Mouse (Mus musculus) hindbrain, postnatal 0 days (tissue): ENCODE measurements around the gene Cnmd. TPM values are rescaled to one million over a fixed set of nuclear protein-coding genes. Genes with fewer than 3 reads are reported as not detected.

Experiments used
- ATAC-seq: fragments of 200-750 bp; cut with Nextera tagmentation; 2 replicates; pipeline ENCODE4 v1.8.0; 2017; ENCODE audit warnings: mild to moderate bottlenecking, moderate TSS enrichment, moderate library complexity
- DNase-seq: peaks from one replicate; pipeline ENCODE4 v3.0.0-alpha.2; 2015; ENCODE audit warnings: low spot score
- H3K27ac ChIP-seq: fragments of 300-500 bp; sonication (generic); 2 replicates; pipeline ENCODE4 v1.5.1; 2014; ENCODE audit warnings: mild to moderate bottlenecking
- H3K27me3 ChIP-seq: fragments of 300-500 bp; sonication (generic); 2 replicates; pipeline ENCODE4 v1.6.1; 2014; ENCODE audit warnings: low read length, mixed read lengths; ENCODE audit not compliant: insufficient read depth
- H3K36me3 ChIP-seq: fragments of 300-500 bp; sonication (generic); 2 replicates; pipeline ENCODE4 v1.6.1; 2014; ENCODE audit warnings: low read length, mixed read lengths; ENCODE audit not compliant: insufficient read depth
- H3K4me1 ChIP-seq: fragments of 300-500 bp; sonication (generic); 2 replicates; pipeline ENCODE4 v1.6.1; 2014; ENCODE audit warnings: antibody characterized with exemption, low read length, mixed read lengths; ENCODE audit not compliant: insufficient read depth
- H3K4me2 ChIP-seq: fragments of 300-500 bp; sonication (generic); 2 replicates; pipeline ENCODE4 v1.6.1; 2014; ENCODE audit warnings: low read depth, mild to moderate bottlenecking, low read length, moderate library complexity, mixed read lengths
- H3K4me3 ChIP-seq: fragments of 300-500 bp; sonication (generic); 2 replicates; pipeline ENCODE4 v1.5.1; 2014; ENCODE audit warnings: low read length
- H3K9ac ChIP-seq: fragments of 300-500 bp; sonication (generic); replicated peaks from 2 replicates; pipeline ENCODE4 v1.6.1; 2014; ENCODE audit warnings: mild to moderate bottlenecking, low read length, moderate library complexity, mixed read lengths
- H3K9me3 ChIP-seq: fragments of 300-500 bp; sonication (generic); 2 replicates; pipeline ENCODE4 v1.6.1; 2016; ENCODE audit warnings: low read length, mixed read lengths
- CTCF ChIP-seq: IDR thresholded peaks from 2 replicates; pipeline ENCODE4 v1.5.1; 2016; ENCODE audit warnings: antibody characterized with exemption, control low read depth, low read depth
- WGBS: fragments of 180-500 bp; shearing (Covaris S2); extraction: QIAGEN DNeasy Blood & Tissue Kit; methylation state at CpG from one replicate; pipeline ENCODE4 v1.1.7; 2014; 5-methylcytosine and 5-hydroxymethylcytosine counted together
- polyA plus RNA-seq: library from polyadenylated mRNA; unstranded; fragments of >200 nt; fragmentation: Nextera tagmentation; extraction: Ambion mirVana; gene quantifications from 2 replicates; pipeline ENCODE4 v1.2.1, GENCODE M21; 2015
- total RNA-seq: library from RNA; depleted of rRNA; stranded (reverse); fragments of >200 nt; gene quantifications from 2 replicates; pipeline ENCODE4 v1.2.3, GENCODE M21; 2014; rRNA removed

Gene Cnmd
- total and polyA plus RNA-seq, 2 experiments from 2014 or later: 0.37 to 1.8 TPM

- no peak overlapping the region for H3K4me2 ChIP-seq
- 86% methylated on average over 5 of the region's 5 CpGs for WGBS
- H3K27ac ChIP-seq: no peak overlapping the region
- H3K27me3 ChIP-seq: no peaks in the 10 kb centered on the region
- H3K9me3 ChIP-seq: no peaks in the 10 kb centered on the region
- H3K36me3 ChIP-seq: peaks cover 14% of the 10 kb centered on the region; the same call in 1 of the 2 replicates
- DNase-seq (no peak), ATAC-seq (no peak)
- H3K4me3 ChIP-seq: no peak overlapping the region
- H3K9ac ChIP-seq: no peak overlapping the region
- no peak for TF ChIP-seq CTCF
- H3K4me1 ChIP-seq: peaks cover 5% of the 10 kb centered on the region
These were observed 67.9 kb downstream of the Cnmd start for GRCm38 (mm10) chr14:79594069-79594468.

- Histone ChIP-seq H3K27ac (no peak overlapping the region), H3K27me3 (no peaks in the 10 kb centered on the region), H3K4me1 (peaks cover 14% of the 10 kb centered on the region), H3K4me2 (no peak overlapping the region), H3K4me3 (no peak overlapping the region), H3K9ac (no peak overlapping the region), H3K9me3 (no peaks in the 10 kb centered on the region), H3K36me3 (peaks cover 5% of the 10 kb centered on the region; the same call in 1 of the 2 replicates)
- ATAC-seq (no peak), DNase-seq (no peak)
- TF ChIP-seq CTCF: no peak
- 85% methylated on average over 2 of the region's 2 CpGs for WGBS
These were observed 70.4 kb downstream of the Cnmd start for GRCm38 (mm10) chr14:79591611-79592010.

- Histone ChIP-seq H3K4me3 (no peak overlapping the region), H3K4me1 (peaks cover 14% of the 10 kb centered on the region), H3K36me3 (peaks cover 5% of the 10 kb centered on the region; the same call in 1 of the 2 replicates), H3K27me3 (no peaks in the 10 kb centered on the region), H3K27ac (no peak overlapping the region), H3K9me3 (no peaks in the 10 kb centered on the region), H3K9ac (no peak overlapping the region), H3K4me2 (no peak overlapping the region)
- ATAC-seq: no peak
- DNase-seq: no peak
- no peak for TF ChIP-seq CTCF
- WGBS: 96% methylated on average over 8 of the region's 8 CpGs
These were observed 71.1 kb downstream of the Cnmd start for GRCm38 (mm10) chr14:79590916-79591315.

DNA sequence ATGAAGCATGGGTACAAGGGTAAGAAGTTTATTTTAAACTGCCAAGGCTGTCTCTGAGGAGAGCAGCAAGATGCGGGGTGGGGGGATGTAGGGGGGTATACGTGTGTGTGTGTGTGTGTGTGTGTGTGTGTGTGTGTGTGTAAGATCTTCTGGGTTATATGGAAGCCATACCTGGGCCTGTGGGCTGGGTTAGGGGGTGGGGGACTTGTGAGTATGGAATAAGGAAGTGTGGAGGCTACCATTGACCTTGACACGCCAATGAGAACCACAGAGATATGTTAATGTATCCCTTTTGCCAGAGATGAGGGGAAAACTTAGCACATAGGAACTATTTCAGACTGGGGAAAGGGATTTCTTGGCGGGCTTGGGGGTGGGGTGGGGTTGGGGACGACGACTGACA lies 72.6 kb downstream of the Cnmd start:
- H3K27me3 ChIP-seq: no peaks in the 10 kb centered on the region

DNA sequence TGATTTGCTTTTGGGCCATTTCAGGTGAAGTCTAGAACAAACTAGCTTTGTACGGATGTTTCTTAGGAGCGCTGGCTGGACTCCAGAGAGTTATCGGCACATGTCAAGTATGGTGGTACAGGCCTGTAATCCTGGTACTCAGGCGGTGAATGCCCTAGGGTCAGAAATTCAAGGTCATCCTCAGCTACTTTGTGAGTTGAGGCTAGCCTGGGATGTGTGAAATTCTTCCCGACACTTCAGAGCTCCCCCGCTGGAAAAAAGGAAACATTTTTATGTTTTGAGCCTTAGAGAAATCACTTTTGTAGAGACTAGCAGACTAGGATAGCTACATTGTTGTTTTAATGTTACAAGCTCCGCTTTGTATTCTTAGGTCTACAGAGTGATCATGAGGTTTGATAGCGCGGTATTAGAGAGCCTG lies 73.4 kb downstream of the Cnmd start:
- Histone ChIP-seq H3K27me3 (no peaks in the 10 kb centered on the region), H3K4me3 (peak overlapping the region; percentile 73), H3K9me3 (no peaks in the 10 kb centered on the region), H3K27ac (no peak overlapping the region), H3K4me2 (peak overlapping the region; percentile 86), H3K4me1 (peaks cover 14% of the 10 kb centered on the region), H3K36me3 (no peaks in the 10 kb centered on the region), H3K9ac (peak overlapping the region; percentile 69; the same call in 1 of the 2 replicates)
- WGBS: 85% methylated on average over 9 of the region's 9 CpGs
- no peak for ATAC-seq
- no peak for DNase-seq
- no peak for TF ChIP-seq CTCF

More for the DNA sequence above, 72.6 kb downstream of the Cnmd start:
- H3K27ac ChIP-seq: no peak overlapping the region
- 78% methylated on average over 6 of the region's 6 CpGs for WGBS
- no peaks in the 10 kb centered on the region for H3K36me3 ChIP-seq
- H3K9me3 ChIP-seq: no peaks in the 10 kb centered on the region
- DNase-seq: no peak
- no peak for ATAC-seq
- peak overlapping the region; percentile 86; the same call in 1 of the 2 replicates for H3K4me2 ChIP-seq
- no peak overlapping the region for H3K4me3 ChIP-seq
- peaks cover 14% of the 10 kb centered on the region for H3K4me1 ChIP-seq
- no peak overlapping the region for H3K9ac ChIP-seq
- no peak for TF ChIP-seq CTCF

GRCm38 (mm10) chr14:79587852-79588229 lies 74.1 kb downstream of the Cnmd start:
- DNase-seq: no peak
- peak overlapping the region; percentile 86 for H3K4me2 ChIP-seq
- ATAC-seq: peak; percentile 28
- peak overlapping the region; percentile 99 for H3K27ac ChIP-seq
- 1% methylated on average over 9 of the region's 9 CpGs for WGBS
- TF ChIP-seq CTCF: no peak
- H3K9me3 ChIP-seq: no peaks in the 10 kb centered on the region
- peaks cover 14% of the 10 kb centered on the region for H3K4me1 ChIP-seq
- H3K27me3 ChIP-seq: no peaks in the 10 kb centered on the region
- H3K9ac ChIP-seq: peak overlapping the region; percentile 69
- peak overlapping the region; percentile 73 for H3K4me3 ChIP-seq
- H3K36me3 ChIP-seq: no peaks in the 10 kb centered on the region

Other genes with a start within 250 kb of the Cnmd start
- gene Kbtbd7, start 235.7 kb downstream of the Cnmd start, total RNA-seq: 27.0 and 27.8 TPM in 2 replicates
- gene Kbtbd7, start 235.7 kb downstream of the Cnmd start, polyA plus RNA-seq: 10.2 and 10.7 TPM in 2 replicates
- gene Kbtbd6, start 210.3 kb downstream of the Cnmd start, total RNA-seq: 2.5 and 2.9 TPM in 2 replicates
- gene Kbtbd6, start 210.3 kb downstream of the Cnmd start, polyA plus RNA-seq: 1.1 and 1.8 TPM in 2 replicates
- 4.3 and 6.4 TPM in 2 replicates for gene Elf1, start 181.0 kb downstream of the Cnmd start, total RNA-seq
- gene Elf1, start 181.0 kb downstream of the Cnmd start, polyA plus RNA-seq: 3.4 TPM in 2 replicates
- 20.6 and 27.7 TPM in 2 replicates for gene Wbp4, start 180.7 kb downstream of the Cnmd start, total RNA-seq
- gene Wbp4, start 180.7 kb downstream of the Cnmd start, polyA plus RNA-seq: 49.9 and 51.2 TPM in 2 replicates
- gene Sugt1, start 74.5 kb downstream of the Cnmd start, total RNA-seq: 16.0 and 16.4 TPM in 2 replicates
- 87.3 and 88.4 TPM in 2 replicates for gene Sugt1, start 74.5 kb downstream of the Cnmd start, polyA plus RNA-seq
- 103 and 128 TPM in 2 replicates for gene Pcdh8, start 109.1 kb upstream of the Cnmd start, total RNA-seq
- 25.9 and 30.1 TPM in 2 replicates for gene Pcdh8, start 109.1 kb upstream of the Cnmd start, polyA plus RNA-seq